Mouse (Mus musculus) right cerebral cortex, postnatal 14 days (tissue): ENCODE results near the gene Peak1.

Experiments
- DNase-seq: peaks from one replicate; pipeline ENCODE4 v3.0.0; 2022

Peak1 gene

DNA sequence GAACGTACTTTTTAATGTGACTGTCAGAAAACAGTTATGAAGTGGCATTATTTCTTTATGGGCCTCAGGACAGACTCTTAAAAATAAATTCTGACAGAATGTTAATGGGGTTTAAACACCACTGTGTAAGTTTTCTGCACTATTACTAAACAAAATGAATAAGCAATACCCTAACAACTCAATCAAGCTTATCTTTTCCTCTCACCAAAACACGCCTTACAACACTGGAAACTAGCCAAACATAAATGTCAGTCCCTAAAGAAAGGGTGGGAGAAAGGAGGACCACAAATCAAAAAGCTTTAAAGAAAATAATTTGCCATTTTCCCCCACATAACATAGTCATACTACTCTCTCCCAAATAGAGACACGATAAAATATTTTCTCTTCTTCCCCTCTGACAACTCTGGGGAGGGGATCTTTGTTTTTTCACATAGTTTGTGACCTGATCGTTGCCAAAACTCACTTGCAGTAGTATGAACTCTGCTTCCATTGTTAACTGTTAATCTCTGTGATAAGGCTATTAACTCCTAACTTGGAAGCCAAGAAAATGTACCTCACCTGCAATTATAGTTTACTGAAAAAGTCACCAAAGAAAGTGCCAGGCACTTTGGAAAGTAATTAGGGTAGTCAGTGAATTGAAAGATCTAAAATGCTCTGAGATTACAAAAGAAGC, 1.8 kb downstream of the Peak1 start:
- DNase-seq, result no peak

DNA sequence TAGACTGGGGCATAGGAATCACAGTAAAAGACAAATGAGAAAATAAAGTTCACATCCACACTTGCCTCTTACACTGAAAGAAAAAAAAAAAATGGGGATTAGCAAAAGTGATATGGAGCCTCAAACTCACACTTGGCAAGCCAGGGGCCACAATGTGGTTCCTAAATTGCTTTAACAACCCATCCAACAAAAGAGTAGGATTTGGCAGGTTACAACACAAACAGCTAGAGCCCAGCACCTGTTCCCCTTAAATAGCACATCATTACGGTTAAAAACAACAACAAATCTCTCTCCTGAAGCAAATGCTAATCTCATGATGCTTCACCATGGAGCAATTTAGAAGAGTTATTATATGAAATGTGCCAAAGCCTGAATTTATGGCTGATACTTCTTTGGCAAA, 2.5 kb downstream of the Peak1 start:
- DNase-seq, result no peak

DNA sequence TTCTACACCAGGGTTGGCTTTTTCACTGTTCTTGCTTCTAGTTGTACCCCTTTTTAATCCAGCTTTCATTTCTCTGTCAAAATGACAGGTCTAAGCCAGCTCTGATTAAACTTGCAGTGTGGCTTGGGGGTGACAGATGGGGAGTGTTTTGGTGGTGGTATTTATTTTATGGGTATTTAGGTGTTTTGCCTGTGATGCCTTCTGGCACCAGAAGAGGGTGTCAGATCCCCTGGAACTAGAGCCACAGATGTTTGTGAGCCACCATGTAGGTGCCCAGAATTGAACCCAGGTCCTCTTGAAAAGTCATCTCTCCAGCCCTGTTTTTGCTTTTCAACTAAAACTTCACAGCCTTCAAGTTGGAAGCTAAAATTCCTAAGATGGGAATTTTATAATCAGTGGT, 3.5 kb downstream of the Peak1 start:
- no peak for DNase-seq

DNA sequence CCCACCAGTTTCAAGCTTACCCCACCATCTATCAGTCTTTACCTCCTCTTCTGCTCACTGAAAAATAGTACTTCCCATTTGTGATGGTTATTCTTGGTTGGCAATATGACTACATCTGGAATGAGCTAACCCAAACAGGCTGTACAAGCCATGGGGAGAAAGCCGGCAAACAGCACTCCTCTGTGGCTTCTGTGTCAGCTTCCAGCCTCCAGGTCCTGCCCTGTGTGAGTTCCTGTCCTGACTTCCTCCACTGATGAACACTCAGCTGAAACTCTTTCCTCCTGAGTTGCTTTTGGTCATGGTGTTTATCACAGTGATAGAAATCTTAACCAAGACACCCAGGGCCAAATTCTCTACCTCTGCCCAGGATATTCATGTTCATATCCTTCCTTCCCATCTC, 5.2 kb downstream of the Peak1 start:
- no peak for DNase-seq

DNA sequence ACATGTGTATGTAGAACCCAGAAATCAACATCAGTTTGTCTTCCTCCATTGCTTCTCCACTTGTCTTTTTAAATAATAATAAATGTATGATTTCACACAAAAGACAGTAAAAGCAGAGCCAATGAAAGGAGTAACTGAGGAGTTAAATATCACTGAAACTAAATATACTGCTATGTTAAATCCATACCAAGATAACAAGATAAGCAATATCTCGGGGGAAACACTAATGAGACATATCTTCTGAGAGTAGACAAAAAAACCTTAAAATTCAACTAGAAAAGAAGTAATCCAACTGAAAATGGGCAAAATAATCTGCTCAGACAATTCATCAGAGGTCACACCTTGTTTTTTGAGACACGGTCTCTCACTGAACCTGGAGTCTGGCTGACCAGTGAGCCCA, 7.9 kb downstream of the Peak1 start:
- DNase-seq, result no peak

DNA sequence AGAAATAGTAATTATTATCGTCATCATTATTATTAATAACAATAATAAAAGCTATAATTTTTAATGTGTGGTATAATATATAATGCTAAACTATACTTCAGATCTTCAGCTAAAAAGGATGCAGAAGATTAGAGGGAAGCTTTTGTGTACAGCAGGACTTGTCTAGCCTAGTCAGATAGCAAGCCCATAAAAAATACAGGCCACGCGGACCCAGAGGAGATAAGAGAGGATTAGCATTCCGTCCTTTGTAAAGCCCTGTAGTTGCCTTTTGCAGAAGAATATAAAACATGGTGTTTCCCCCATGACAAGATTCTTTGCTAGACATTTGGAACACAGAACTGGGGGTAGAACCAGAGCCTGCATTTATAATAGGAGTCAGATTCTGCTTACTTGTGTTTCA, 13.2 kb downstream of the Peak1 start:
- DNase-seq, result no peak

DNA sequence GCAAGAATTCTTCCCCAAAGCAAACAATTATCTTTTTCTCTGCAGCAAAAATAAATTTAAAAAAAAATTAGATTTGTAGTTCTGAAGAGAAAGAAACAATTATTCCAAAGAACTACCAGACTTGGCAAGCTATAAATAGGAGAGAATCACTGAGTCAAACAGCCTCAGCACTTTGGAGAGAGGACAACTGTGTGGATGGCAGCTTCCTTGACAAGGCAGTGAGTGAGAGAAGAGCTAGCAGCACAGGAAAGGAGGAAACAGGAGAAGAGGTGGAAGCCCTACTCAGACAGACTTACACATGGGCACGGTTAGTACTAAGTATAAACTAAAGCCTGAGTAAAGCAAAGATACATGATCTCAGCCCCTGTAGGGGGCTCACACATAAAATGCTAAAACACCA, 21.6 kb downstream of the Peak1 start:
- no peak for DNase-seq

DNA sequence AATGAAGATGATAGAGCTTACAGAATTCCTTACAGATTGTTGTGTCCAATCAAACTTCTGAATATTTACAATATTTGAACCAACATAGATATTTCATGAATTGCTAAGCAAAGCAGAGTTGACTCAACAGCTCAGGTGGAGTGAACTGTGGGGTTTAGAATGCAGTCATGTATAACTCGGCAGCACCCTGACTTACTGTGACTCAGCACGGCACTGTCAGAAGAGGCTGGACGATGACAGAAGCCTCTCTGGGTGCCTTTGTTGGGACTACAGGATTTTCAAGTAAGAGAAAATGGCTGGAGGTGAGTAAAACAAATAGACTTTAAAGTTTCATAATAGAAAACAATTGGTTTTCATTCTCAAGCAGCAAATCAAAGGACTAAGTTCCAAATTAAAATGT, 25.0 kb downstream of the Peak1 start:
- DNase-seq, result no peak

DNA sequence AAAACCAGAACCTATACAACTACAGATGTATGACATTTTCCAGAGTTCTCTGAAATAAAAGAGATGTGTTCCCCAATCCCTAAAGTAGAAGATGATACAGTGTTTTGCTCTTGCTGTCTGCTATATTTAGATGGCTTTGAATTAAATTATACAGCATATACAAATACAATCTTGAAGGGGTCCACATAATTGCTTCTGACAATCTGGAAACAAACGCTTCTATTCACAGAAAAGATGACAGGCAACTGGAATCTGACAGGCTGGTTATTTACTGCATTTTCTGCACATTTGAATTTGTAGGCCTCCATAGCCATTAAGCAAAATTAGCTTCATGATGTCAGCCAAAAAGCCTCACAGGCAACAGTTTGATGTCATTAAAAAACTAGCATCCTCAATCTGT, 35.1 kb downstream of the Peak1 start:
- no peak for DNase-seq

DNA sequence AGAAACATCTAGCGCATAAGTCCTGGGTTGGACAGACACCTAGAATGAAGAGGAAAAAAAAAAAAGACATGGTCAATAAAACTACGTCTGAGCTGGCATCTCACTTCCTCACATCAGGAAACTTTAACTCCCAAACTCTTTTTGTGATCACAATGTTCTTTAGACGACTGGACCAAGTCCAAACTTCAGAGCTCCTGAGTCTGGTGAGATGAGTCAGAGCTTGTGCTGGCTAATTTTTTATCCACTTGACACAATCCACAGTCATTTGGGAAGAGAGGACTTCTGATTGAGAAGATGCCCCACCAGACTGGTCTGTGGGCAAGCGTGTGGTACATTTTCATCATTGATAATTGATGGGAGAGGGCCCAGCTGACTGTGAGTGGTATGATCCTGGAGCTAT, 43.5 kb downstream of the Peak1 start:
- no peak for DNase-seq

DNA sequence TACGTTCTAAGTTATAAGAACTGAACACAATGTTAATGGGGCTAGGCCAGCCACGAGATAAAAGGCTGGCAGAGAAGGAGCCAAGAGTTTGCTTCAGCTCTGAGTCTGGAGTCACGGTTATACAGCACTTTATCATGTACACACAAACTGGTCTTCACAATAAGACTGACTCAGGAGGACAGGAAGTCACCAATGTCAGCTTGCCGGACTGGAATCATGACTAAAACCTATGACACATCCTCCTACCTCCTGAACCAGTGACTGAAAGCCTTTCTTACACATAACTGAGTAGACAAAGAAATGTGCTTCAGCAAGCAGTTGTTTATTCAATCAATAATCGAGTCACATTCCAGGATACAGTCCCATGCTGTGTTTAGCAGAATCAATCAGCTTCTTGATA, 47.2 kb downstream of the Peak1 start:
- DNase-seq, result no peak

DNA sequence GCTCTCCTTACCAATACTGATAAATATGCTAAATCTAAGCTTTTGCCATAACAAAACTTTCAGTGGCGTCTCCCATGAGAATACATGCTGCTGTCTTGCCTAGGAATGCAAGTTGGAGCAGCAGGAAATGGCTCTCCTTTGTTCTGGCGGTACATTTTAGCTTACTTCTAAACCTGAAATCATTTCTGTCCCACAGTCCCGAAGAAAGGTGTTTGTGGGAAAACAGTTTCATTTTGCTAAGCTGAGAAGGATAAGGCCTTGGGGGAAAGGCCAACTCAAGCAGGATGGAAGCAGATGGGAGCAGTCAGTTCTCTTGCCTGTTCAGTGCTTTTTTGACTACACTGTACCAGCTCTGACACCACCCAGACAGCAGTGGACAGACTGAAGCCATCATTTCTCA, 49.1 kb downstream of the Peak1 start:
- no peak for DNase-seq

DNA sequence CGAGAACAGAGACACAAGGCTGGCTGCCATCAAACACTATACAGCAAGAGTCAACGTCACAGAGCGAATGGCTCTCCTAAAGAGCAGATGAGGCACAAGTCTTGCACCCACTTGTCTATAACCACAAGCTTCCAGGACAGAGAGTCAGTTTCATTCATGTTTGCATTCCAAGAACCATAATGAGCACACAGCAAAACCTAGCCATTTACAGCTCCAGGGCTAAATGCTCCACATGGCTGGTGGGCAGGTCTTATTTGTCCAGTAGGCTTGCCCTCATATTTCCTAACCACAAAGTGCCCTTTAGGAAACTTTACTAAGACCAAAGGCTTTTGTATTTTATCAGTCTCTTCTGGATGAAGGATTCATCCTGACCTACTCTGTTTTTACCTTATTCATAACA, 54.6 kb downstream of the Peak1 start:
- DNase-seq, result no peak

DNA sequence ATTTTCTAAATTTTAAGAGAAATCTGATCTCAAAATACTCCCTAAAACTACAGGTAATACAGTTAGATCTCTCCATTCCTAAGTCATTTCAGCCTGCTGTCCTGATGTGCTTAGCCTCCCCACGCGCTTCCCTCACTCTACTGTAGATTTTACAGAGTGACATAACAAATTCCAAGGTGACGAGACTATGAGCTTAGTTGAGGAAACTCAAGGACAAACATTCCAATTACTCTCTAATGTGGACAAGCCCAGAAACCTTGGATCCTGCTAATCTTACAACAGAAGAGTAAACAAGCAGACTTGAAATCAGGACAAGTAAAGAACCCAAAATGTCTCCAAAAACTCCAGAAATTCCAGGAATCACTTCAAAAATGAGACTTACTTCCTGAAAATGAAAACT, 58.6 kb downstream of the Peak1 start:
- DNase-seq, result no peak

DNA sequence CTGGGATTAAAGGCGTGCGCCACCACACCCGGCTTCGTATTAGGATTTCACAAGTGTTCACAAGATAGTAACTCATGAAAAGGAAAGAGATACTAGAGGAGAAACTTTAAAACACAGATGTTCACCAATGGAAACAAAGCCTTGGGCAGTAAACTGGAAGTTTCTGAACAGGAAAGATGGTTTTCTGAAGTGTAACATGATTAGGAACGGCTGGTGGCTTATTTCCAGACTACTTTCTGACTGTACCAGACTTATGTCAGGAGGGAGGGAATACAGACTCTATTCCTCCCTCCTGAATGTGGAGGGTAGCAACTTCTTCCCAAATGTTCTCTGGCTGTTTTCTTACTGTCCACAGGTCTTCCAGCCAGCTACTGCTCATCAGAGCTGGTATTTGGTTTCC, 62.7 kb downstream of the Peak1 start:
- DNase-seq, result no peak

DNA sequence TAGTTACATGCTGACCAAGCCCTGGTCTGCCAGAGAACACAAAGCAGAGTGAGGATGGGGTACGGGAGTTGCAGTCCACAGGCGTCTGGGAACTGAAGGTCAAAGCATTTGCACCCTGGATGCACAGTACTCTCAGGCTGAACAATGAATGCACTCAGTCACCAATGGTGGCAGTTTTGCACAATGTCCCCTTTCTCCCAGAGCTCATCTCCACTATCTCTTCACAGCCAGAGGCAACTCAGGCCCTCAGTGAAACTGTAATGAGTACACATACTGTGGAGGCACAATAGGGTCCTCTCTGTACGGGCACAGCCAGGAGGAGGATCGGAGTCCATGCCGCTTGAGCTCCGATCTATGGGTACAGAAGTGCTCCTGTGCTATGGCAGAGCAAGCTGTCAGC, 71.5 kb downstream of the Peak1 start:
- DNase-seq, result no peak

DNA sequence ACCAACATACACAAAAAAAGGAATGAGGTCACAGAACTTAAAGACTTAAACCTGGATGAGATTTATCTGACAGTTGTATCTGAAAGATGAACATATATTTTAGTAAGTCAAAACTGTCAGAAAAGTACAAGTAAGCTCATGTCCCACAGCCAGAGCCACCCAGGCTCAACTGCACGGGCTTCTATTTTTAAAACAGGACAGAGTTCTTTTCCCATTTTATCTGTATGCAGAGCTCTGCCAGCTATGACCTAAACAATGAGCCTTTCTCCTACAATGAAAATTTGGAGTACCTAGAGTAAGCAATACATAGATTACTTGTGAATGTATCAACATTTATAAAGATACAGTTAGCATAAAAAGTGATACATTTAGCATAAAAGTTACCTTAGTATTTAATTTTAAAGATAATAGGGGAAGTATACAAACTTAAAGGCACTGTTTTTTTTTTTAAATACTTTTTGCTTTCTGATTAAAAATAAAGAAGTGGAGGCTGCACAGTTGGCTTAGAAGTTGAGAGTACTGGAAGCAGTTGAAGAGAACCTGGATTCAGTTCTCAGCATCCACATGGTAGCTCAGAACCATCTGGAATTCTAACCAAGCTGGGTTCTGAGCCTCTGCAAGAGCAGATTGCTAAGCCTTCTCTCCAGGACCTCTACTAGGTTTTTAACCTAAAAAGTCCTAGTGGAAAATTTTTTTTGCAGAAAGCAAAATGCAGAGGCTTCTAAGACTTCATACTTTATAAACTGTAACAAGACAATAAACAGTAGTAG, 78.3 kb downstream of the Peak1 start:
- DNase-seq, result no peak

DNA sequence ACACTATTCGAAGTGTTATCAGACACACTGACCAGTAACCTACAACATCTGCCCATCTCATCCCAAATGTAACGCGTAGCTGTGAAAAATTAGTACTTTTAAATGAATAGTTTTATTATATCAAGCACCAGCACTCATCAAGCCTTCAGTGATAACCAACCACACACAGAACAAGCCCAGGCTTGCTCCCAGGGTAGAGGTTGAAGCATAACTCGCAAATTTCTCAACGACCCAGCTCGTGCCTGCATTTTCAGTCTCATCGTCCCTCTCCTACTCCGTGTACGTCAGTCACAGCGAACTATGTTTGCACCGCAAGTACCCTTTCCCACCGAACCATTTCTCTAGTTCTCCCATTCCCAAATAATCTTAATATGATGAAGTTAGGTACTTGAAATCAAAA, 83.5 kb downstream of the Peak1 start:
- DNase-seq, result no peak

DNA sequence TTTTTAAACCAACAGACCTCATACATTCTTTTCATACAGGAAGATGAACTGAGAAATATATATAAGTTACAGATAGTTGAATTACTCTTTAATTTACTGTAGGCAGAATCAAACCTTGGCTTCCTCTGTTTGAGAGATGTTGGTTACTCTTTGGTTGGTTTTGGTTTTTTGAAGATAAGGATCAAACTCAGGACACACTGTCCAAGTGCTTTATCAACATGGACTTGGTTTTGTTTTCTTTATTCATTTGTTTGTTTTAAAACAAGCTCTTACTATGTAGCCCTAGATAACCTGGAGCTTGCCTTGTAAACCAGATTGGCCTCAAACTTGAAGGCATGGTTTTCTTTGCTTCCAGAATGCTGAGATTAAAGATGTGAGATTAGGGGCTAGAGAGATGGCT, 85.1 kb downstream of the Peak1 start:
- DNase-seq, result no peak

DNA sequence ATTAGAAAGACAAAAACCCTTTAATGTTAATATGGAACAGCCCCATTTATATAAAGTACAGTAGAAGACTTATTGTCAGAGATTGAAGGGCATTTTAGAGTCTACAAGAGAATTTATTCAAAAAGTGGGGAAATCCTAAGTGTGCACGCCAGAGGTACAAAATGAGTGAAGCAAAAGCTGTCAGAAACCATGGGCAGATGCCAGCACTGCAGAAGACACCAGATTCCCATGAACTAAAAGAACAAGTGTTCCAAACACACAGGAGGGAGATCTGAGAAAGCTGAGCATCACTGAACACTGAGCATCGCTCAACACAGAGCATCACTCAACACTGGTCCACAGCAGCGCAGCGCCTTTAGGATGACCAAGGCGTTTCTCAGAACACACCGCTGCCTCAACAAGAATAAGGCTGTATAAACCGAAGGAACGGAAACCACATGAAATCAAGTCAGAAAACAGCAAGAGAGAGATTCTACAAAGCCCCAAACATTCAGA, 91.3 kb downstream of the Peak1 start:
- DNase-seq, result no peak

DNA sequence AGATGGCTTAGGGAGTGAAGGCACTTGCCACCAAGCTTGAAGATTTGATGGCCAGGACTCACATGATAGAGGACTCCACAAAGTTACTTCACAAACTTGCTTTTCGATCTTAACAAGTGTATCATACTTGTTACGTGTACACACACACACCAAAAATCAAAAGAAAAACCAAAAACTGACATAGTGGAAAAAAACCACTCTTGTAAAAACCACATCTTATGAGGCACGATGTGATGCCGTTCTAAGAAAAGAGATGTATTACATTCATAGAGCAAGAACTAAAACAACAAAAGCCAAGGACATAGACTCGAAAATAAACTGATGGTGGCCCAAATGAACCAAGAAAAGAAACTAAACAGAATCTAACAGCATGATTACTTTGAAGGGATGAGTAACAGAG, 92.1 kb downstream of the Peak1 start:
- DNase-seq, result no peak

DNA sequence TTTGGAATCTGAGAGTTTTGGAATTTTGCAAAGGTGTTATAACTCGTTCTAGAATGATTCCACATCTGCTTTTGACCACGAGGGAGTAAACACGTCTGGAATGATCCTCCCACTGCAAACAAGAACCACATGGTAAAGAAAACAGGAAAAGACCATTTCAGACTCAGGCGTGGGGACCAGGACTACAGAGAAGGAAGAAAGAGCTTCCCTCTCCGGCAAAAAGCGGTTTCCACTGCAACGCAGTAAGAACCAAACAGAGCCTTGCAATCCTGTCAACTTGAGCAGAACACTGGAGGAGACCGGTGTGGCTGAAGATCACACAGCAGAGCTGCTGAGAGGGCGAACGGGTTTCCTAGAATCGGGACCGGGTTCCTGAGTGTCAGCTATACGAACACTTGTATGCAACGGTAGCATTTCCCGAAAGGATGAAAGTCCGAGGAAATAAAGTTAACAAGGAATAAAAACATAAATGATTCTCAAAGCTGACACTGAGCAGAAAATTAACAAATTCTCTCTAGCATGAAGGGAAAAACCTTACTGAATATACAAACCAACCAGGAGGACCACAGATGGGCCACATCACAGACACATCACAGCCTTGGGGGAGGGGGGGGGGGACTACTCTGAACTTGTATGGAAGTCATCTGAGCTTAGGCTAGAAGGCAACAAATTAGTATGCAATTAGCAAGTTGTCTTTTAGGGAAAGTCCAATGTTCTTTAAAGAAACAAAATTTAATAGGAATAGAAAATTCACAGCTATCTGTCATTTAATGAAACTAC, 93.1 kb downstream of the Peak1 start:
- peak; percentile 8 for DNase-seq

DNA sequence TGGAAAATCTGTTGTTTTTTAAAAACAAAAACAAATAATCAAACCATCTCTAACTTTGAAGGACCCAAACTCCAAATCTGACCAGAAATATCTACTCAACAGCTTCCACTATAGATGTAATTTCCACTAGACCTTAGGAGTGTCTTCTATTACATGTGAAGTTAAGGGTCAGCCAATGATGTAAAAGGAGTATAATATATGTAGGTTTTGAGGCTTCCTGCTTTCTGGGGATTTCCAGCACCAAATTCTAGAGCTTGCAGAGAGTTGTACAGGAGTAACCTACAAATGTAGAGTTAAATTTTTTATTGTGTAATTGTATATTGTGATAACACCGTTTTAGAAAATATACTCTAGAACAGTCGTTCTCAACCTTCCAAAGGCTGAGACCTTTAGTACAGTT, 96.6 kb downstream of the Peak1 start:
- no peak for DNase-seq

DNA sequence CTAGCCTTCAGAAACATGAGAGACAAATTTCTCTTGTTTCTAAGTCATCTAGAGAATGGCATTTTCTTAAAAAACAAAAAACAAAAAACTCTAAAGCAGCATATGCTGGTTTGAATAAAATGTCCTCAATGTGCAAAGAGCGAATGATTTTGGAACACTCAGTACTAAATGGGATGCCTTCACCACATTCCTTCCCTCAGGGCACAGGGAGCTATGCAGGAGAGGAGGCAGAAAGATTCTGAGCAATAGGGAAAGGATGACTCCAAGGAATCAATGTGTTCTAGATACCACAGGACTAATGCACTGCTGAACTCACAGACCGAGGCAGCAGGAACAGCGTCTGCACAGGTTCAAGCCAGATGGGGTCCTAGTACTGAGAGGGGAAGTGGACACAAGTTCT, 103.5 kb downstream of the Peak1 start:
- DNase-seq, result no peak
